Mouse (Mus musculus): ENCODE data around the gene Ankrd61.

Ankrd61 gene

GRCm38 (mm10) chr5:143893396-143893795 is 4.1 kb downstream of the Ankrd61 start:
- DNase-seq (ENCODE audit: low read depth), result peak; percentile 51

DNA sequence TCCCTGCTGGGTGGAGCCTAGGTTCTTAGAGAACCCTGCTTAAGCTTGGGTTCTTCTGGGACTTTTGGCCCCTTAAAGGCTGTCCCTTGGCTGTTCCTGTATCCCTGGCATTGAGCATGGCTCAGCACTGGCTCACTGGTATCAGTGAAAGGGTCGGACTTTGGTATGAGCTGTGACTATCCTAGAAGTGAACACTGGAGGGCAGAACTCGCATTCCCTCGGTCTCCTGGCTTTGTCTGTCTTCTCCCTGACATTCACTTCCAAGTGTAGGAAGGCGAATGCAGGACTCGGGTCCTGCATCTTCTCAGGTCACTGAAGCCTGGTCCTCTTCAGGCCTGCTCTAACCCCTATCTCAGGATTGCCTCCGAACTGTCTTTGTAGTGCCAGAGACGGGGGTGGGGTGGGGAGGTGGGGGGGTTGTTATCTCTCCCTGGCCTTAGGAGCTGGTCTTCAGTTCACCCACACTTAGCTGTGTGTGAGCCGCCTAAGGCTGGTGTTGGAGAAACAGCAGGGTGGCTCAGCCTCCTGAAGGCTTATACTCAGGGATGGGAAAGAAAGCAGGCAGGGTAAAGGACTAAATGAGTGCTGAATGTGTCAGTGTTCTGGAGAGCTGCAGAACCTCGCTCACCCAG is 5.1 kb downstream of the Ankrd61 start:
- no peak for DNase-seq (ENCODE audit: low read depth)

- no peak for DNase-seq (ENCODE audit: low read depth)
Observed at GRCm38 (mm10) chr5:143890741-143891140, 6.7 kb downstream of the Ankrd61 start.

DNA sequence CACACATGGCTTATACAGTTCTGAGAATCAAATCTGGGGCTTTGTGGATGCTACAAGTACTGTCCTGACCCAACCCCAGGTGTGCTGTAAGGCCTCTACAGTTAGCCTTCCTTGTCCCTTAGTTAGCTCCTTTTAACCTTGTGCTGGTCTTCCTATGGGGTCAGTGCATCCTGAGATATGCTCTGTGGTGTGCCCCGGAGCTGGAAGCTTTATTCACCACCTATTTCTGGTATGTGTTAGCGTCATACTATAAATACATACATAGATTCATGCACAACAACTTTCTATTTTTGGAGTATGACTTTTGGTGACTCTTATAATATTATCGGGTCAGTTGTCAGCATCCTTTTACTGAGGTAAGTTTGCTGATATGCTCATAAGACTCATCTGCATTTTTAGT is 12.2 kb downstream of the Ankrd61 start:
- DNase-seq (ENCODE audit: low read depth), result no peak

GRCm38 (mm10) chr5:143874571-143874970 is 22.9 kb downstream of the Ankrd61 start:
- DNase-seq (ENCODE audit: low read depth), result no peak

DNA sequence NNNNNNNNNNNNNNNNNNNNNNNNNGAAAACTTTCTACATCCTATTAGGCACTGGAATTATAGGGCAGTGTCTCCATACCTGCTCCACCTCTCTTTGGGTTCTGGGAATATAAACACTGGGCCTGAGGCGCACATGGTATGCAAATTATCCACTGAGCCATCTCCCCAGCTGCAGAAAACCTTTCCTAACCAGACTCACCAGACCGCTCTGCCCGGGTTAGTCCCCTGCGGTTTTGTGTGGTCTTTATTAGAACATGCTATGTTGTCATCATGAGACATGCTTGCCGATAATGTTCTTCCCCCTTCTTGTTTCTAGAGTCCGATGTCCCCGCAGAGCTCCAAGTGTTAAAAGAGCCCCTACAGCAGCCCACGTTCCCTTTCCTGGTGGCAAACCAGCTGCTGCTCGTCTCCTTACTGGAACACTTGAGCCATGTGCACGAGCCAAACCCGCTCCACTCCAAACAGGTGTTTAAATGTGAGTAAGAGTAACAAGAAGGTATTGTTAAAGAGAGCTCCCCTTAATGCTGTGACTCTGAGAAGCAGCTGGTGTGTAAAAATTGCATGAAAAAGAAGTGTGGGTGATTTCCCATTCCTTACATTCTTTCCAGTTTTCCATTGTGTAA is 25.8 kb downstream of the Ankrd61 start:
- no peak for DNase-seq (ENCODE audit: low read depth)

Measured in c-Kit-positive CD71-positive TER-119-negative erythroid progenitor cells, embryonic 14.5 days (primary cell).